Mouse (Mus musculus): ENCODE measurements around the gene Gpx6.

The Gpx6 gene

GRCm38 (mm10) chr13:21323405-21323804 is 11.5 kb downstream of the Gpx6 start:
- DNase-seq (ENCODE audit: low read depth), result no peak

- peak; percentile 38 for DNase-seq (ENCODE audit: low read depth)
Measured at GRCm38 (mm10) chr13:21326191-21326590, 14.3 kb downstream of the Gpx6 start.

- peak; percentile 81 for DNase-seq (ENCODE audit: low read depth)
Measured at GRCm38 (mm10) chr13:21326657-21327211, 14.8 kb downstream of the Gpx6 start.

- peak; percentile 23 for DNase-seq (ENCODE audit: low read depth)
Measured at GRCm38 (mm10) chr13:21327424-21327823, 15.5 kb downstream of the Gpx6 start.

- DNase-seq (ENCODE audit: low read depth), result no peak
Measured at GRCm38 (mm10) chr13:21346610-21347009, 34.7 kb downstream of the Gpx6 start, which contains the start of gene Olfr1367. TSS of gene Olfr1367 (plus strand) at chr13:21346910.

GRCm38 (mm10) chr13:21350593-21350992 is 38.7 kb downstream of the Gpx6 start:
- DNase-seq (ENCODE audit: low read depth), result no peak

- DNase-seq (ENCODE audit: low read depth), result peak; percentile 88
Measured at GRCm38 (mm10) chr13:21362621-21363248, 50.8 kb downstream of the Gpx6 start, which contains the start of gene Zscan12. TSS of gene Zscan12 (plus strand) at chr13:21362820.

GRCm38 (mm10) chr13:21363719-21364118 is 51.8 kb downstream of the Gpx6 start:
- DNase-seq (ENCODE audit: low read depth), result no peak

GRCm38 (mm10) chr13:21366635-21367034 is 54.7 kb downstream of the Gpx6 start:
- DNase-seq (ENCODE audit: low read depth), result no peak
